Mouse (Mus musculus) right cerebral cortex, adult 2 months (tissue): ENCODE results near the gene Bag2.

Source experiments
- DNase-seq, 2 experiments: peaks; one replicate each; pipeline ENCODE4 v3.0.0; 2021 to 2022; ENCODE audit warnings: low spot score in 2 of 2

Bag2 gene

GRCm38 (mm10) chr1:33757491-33758041 is at the start of gene Bag2:
Gene Bag2 (minus strand): TSS chr1:33757795.
- peak; percentile 37 to 53 for DNase-seq

GRCm38 (mm10) chr1:33803323-33803722 is 45.7 kb upstream of the Bag2 start:
- peak; percentile 33 to 36 for DNase-seq

- no peak for DNase-seq
Measured at GRCm38 (mm10) chr1:33799620-33800019, 42.0 kb upstream of the Bag2 start.

- no peak for DNase-seq
Measured at GRCm38 (mm10) chr1:33788493-33788892, 30.9 kb upstream of the Bag2 start.

- no peak for DNase-seq
Measured at GRCm38 (mm10) chr1:33788072-33788471, 30.5 kb upstream of the Bag2 start.

GRCm38 (mm10) chr1:33784561-33784960 is 27.0 kb upstream of the Bag2 start:
- no peak for DNase-seq

- DNase-seq, result no peak
Measured at GRCm38 (mm10) chr1:33776175-33776611, 18.6 kb upstream of the Bag2 start.

- no peak for DNase-seq
Measured at GRCm38 (mm10) chr1:33772106-33772505, 14.5 kb upstream of the Bag2 start.

GRCm38 (mm10) chr1:33771621-33772020 is 14.0 kb upstream of the Bag2 start:
- DNase-seq, result no peak

GRCm38 (mm10) chr1:33768827-33769226 is 11.2 kb upstream of the Bag2 start:
- no peak for DNase-seq

GRCm38 (mm10) chr1:33768091-33768787 is 10.6 kb upstream of the Bag2 start:
- DNase-seq, result no peak

GRCm38 (mm10) chr1:33766520-33767508 is 9.2 kb upstream of the Bag2 start:
- no peak for DNase-seq

GRCm38 (mm10) chr1:33765468-33766080 is 8.0 kb upstream of the Bag2 start:
- DNase-seq, result no peak

- DNase-seq, result no peak
Measured at GRCm38 (mm10) chr1:33763826-33764225, 6.2 kb upstream of the Bag2 start.

- no peak for DNase-seq
Measured at GRCm38 (mm10) chr1:33758488-33758887, 893 bp upstream of the Bag2 start.

GRCm38 (mm10) chr1:33757033-33757413 is 572 bp downstream of the Bag2 start:
- DNase-seq, result no peak

GRCm38 (mm10) chr1:33756258-33757032 is 1.1 kb downstream of the Bag2 start:
- no peak for DNase-seq

- DNase-seq, result no peak
Measured at GRCm38 (mm10) chr1:33755799-33756198, 1.8 kb downstream of the Bag2 start.

- no peak for DNase-seq
Measured at GRCm38 (mm10) chr1:33754965-33755735, 2.4 kb downstream of the Bag2 start.

GRCm38 (mm10) chr1:33754089-33754488 is 3.5 kb downstream of the Bag2 start:
- DNase-seq, result no peak
